Comparison of ENCODE assay signal across 20 mouse cellular contexts in genomic region chr14:117344505-117344904, GRCm38 (mm10).
"Had no signal": no experiment of that assay in that cellular context is flagged by ENCODE, and none has a peak within 500 bp of the region (broad histone marks: within the 10 kb centered on the region; RNA-seq: fewer than 3 reads in every experiment).

No protein-coding gene starts in this region.

- H3K4me1 ChIP-seq: liver, embryonic 12.5 days; liver, embryonic 15.5 days; midbrain, embryonic 15.5 days had no signal

- H3K27ac ChIP-seq: layer of hippocampus, adult 2 months; limb, embryonic 10.5 days; limb, embryonic 13.5 days; liver, embryonic 12.5 days; liver, embryonic 15.5 days; midbrain, embryonic 15.5 days had no signal

- H3K9ac ChIP-seq: limb, embryonic 13.5 days; liver, embryonic 12.5 days; liver, embryonic 15.5 days; midbrain, embryonic 15.5 days had no signal

- H3K27me3 ChIP-seq: liver, embryonic 12.5 days; liver, embryonic 15.5 days; midbrain, embryonic 15.5 days had no signal

- H3K36me3 ChIP-seq: limb, embryonic 10.5 days; limb, embryonic 13.5 days; liver, embryonic 12.5 days; liver, embryonic 15.5 days; midbrain, embryonic 15.5 days had no signal

- H3K4me3 ChIP-seq: layer of hippocampus, adult 2 months; limb, embryonic 10.5 days; limb, embryonic 13.5 days; liver, embryonic 12.5 days; liver, embryonic 15.5 days; midbrain, embryonic 15.5 days had no signal

- ATAC-seq: inflammation-experienced regulatory T-cells, adult 6 months; intestine, embryonic 16.5 days; liver, embryonic 12.5 days; midbrain, embryonic 15.5 days had no signal

- H3K9me3 ChIP-seq: limb, embryonic 10.5 days; limb, embryonic 13.5 days; liver, embryonic 12.5 days; liver, embryonic 15.5 days; midbrain, embryonic 15.5 days had no signal

- H3K4me2 ChIP-seq: limb, embryonic 13.5 days; liver, embryonic 12.5 days; liver, embryonic 15.5 days; midbrain, embryonic 15.5 days had no signal

- DNase-seq: kidney, adult 18-20 months; kidney, adult 9 months; layer of hippocampus, adult 9-11 months; liver; lung, adult 2 months; lung, postnatal 14 days; lung, postnatal 4 days; retina, postnatal 1 day; right cerebral cortex, postnatal 25 days; spleen, adult 18-20 months; thymus, adult 18-20 months; thymus, postnatal 36 days had no signal
